Mouse (Mus musculus): ENCODE measurements around the gene Gdf7. TPM values are rescaled to one million over a fixed set of nuclear protein-coding genes. Genes with fewer than 3 reads are reported as not detected.

The Gdf7 gene
- total RNA-seq (2014; fragmentation: Nextera tagmentation), result not detected in 2 replicates
- total RNA-seq (2017), result not detected in 2 replicates
- polyA plus RNA-seq (2012), result not detected in 2 replicates

DNA sequence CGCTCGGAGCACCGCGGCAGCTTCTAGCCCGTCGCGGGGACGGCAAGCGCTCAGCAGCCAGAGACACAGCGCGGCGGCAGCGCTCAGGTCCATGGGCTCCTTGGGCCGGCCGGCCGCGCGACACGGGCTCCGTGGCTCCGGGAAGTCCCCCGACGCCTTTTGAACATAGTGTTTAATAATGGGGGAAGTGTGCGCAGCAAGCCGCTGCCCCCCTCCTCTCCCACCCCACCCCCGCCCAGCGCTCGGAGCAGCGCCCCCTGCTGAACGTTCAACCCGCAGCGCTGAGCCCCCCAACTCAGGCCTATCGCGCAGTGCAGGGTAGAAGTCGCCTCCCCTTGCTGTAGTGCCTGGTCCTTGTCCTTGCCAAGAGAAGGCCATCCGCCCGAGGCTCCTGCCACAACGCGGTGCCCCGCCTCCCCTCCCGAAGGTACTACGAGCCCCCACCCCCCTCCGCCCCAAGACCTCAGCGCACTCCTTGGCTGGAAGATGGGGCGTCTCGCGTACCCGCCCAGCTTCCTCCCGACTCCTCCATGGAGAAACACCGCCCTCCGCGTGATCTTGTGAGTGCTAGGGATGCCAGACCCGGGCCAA lies at the start of gene Gdf7:
Gene Gdf7 (minus strand): TSS at position 114 of the 591 bp plus-strand sequence.
- Histone ChIP-seq H3K36me3 (replicated peaks) (no peaks in the 10 kb centered on the region), H3K27me3 (ENCODE audit: insufficient read depth, low read length) (peaks cover 10% of the 10 kb centered on the region), H3K4me1 (ENCODE audit: insufficient read depth, low read depth, low read length) (peaks cover 3% of the 10 kb centered on the region; the same call in 1 of the 2 replicates), H3K4me3 (ENCODE audit: low read depth, low read length) (no peak within 1 kb of the TSS), H3K9me3 (replicated peaks) (peaks cover 32% of the 10 kb centered on the region)
- TF ChIP-seq GATA2 (IDR thresholded peaks at IDR 0.05; ENCODE audit: borderline replicate concordance, low read depth, low read length), result no peak
- no peak for TF ChIP-seq GATA1 (IDR thresholded peaks at IDR 0.05; ENCODE audit: borderline replicate concordance, low read length)
- TF ChIP-seq CTCF (IDR thresholded peaks at IDR 0.05; ENCODE audit: low read depth, low read length), result no peak
- no peak for TF ChIP-seq TAL1 (conservative IDR thresholded peaks at IDR 0.05; ENCODE audit: low read depth, low read length)
- TF ChIP-seq POLR2AphosphoS5 (IDR thresholded peaks at IDR 0.05; ENCODE audit: insufficient replicate concordance, low read depth, low read length), result no peak
- ATAC-seq (ENCODE audit: extremely low read depth, insufficient number of reproducible peaks, low FRiP score, poor library complexity, severe bottlenecking) (no peak), DNase-seq (ENCODE audit: low spot score) (no peak)

DNA sequence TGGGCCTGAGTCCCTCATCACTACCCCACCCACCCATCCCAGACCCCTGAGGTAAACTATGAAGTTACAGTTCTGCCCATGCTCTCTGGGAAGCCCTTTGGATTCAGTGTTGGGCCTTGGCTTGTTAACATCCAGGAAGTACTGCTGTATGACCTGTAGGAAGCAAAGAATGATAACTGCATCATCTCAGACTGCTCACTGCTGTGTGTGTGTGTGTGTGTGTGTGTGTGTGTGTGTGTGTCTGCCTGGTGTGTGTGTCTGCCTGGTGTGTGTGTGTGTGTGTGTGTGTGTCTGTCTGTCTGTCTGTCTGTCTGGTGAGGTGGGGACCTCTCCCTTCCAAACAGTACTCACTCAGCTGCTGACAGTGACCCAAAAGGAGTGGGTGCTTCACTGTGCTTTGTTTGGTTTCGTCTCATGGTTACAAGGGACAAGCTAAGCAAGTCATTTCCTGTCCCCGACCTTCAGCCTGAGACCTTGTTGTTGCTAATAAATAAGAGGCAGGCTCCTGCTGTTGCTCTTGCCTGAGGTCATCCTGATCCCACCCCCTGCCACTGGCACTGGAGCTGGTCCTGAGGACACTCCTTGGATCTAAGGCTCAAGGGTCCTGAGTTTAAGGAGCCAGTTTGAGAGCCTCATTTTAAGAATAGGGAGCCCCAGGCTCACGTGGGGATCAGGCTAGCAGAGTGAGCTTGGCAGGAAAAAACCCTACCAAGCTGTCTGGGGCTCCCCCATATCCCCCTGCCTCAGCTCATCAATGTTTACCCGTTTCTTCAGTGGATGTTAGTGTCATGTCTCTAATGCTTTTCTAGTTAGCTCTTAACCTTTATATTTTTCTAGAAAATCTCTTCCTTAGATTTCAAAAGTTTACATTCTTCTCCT lies 49.5 kb upstream of the Gdf7 start:
- no peak for ATAC-seq (ENCODE audit: extremely low read depth, insufficient number of reproducible peaks, low FRiP score, poor library complexity, severe bottlenecking)
- Histone ChIP-seq H3K9me3 (replicated peaks) (0 out of 2 replicates have a peak, but pooled peaks cover 2% of the 10 kb centered on the region), H3K27me3 (ENCODE audit: insufficient read depth, low read length) (peaks cover 10% of the 10 kb centered on the region; the same call in 1 of the 2 replicates), H3K36me3 (replicated peaks) (no peaks in the 10 kb centered on the region), H3K4me1 (ENCODE audit: insufficient read depth, low read depth, low read length) (no peaks in the 10 kb centered on the region), H3K4me3 (ENCODE audit: low read depth, low read length) (no peak overlapping the region)
- no peak for TF ChIP-seq TAL1 (conservative IDR thresholded peaks at IDR 0.05; ENCODE audit: low read depth, low read length)
- TF ChIP-seq POLR2AphosphoS5 (IDR thresholded peaks at IDR 0.05; ENCODE audit: insufficient replicate concordance, low read depth, low read length), result no peak
- TF ChIP-seq CTCF (IDR thresholded peaks at IDR 0.05; ENCODE audit: low read depth, low read length), result no peak
- TF ChIP-seq GATA2 (IDR thresholded peaks at IDR 0.05; ENCODE audit: borderline replicate concordance, low read depth, low read length), result no peak
- no peak for TF ChIP-seq GATA1 (IDR thresholded peaks at IDR 0.05; ENCODE audit: borderline replicate concordance, low read length)
- no peak for DNase-seq (ENCODE audit: low spot score)

DNA sequence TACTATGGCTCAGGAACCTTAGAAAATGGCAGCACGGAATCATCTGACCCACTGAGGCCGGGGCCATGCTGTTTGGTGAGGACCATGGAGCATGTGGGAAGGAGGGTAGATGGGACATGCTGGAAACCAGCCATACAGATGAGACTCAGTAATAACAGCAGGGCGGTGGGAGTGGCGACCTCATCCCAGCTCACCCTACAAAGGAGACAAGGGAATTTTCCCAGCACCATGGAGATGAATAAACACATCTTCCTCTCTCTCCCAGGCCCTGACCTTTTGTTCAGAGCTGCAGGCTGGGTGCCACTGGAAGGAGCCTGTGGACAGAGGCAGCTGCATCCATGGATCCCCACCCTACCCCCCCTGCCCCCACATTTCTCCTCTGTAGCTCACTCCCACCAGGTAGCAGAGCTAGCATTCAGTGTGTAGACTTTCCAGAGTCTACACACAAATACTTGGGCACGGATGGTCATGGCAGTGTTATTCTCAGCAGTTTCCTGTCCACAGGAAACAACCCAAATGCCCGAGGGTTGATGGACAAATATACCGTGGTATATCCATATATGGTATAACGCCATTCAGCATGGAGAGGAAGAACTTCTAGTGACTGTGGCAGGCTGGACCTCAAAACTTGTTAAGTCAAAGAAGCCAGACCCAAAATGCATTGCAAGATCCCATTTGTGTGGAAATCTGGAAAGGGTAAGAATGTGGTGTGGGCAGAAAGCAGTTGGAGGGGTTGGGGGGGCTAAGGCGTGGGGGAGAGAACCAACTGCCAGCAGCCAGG lies 47.2 kb upstream of the Gdf7 start:
- no peaks in the 10 kb centered on the region for H3K4me1 ChIP-seq (ENCODE audit: insufficient read depth, low read depth, low read length)
- no peak for TF ChIP-seq GATA1 (IDR thresholded peaks at IDR 0.05; ENCODE audit: borderline replicate concordance, low read length)
- no peak for TF ChIP-seq GATA2 (IDR thresholded peaks at IDR 0.05; ENCODE audit: borderline replicate concordance, low read depth, low read length)
- no peak for TF ChIP-seq TAL1 (conservative IDR thresholded peaks at IDR 0.05; ENCODE audit: low read depth, low read length)
- TF ChIP-seq CTCF (IDR thresholded peaks at IDR 0.05; ENCODE audit: low read depth, low read length), result no peak
- TF ChIP-seq POLR2AphosphoS5 (IDR thresholded peaks at IDR 0.05; ENCODE audit: insufficient replicate concordance, low read depth, low read length), result no peak

DNA sequence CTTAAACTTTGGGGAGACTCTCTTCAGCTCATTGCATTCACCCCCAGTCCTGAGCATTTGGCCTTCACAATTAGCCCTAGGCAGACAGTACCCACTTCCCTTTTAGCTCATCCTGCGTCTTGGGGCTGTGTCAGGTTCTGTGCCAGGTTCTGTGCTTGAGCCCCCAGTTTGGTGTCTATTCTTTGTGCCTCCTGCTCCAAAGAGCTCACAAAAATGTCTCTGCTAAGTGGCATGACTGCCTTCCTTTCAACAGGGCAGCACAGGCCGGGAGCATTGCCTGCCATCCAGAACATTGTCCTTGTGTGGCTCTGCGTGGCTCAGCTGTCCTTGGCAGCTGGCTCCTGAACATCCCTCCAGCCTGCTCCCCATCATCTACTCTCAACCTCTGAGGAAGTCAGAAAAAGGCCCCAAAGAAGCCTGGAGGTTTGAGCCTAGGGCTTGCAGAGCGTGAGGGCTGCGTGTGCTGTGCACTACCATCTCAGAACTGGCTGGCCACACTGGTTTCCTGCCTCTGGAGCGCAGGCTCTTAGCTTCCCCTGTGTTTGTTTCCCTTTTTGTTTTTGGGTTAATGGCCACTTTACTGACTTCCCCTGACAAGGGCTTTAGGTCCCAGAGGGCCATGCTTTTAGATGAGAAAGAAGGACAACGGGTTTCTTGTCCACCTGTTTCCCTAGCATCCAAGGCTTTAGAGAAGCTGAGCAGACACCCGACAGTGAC lies 46.1 kb upstream of the Gdf7 start:
- H3K9me3 ChIP-seq (replicated peaks), result no peaks in the 10 kb centered on the region
- H3K36me3 ChIP-seq (replicated peaks), result peaks cover 5% of the 10 kb centered on the region
- H3K4me3 ChIP-seq (ENCODE audit: low read depth, low read length), result no peak overlapping the region
- DNase-seq (ENCODE audit: low spot score), result no peak
- H3K27me3 ChIP-seq (ENCODE audit: insufficient read depth, low read length), result peaks cover 7% of the 10 kb centered on the region; the same call in 1 of the 2 replicates
- H3K4me1 ChIP-seq (ENCODE audit: insufficient read depth, low read depth, low read length), result no peaks in the 10 kb centered on the region
- TF ChIP-seq CTCF (IDR thresholded peaks at IDR 0.05; ENCODE audit: low read depth, low read length) (no peak), GATA2 (IDR thresholded peaks at IDR 0.05; ENCODE audit: borderline replicate concordance, low read depth, low read length) (no peak), TAL1 (conservative IDR thresholded peaks at IDR 0.05; ENCODE audit: low read depth, low read length) (no peak), GATA1 (IDR thresholded peaks at IDR 0.05; ENCODE audit: borderline replicate concordance, low read length) (no peak), POLR2AphosphoS5 (IDR thresholded peaks at IDR 0.05; ENCODE audit: insufficient replicate concordance, low read depth, low read length) (no peak)
- no peak for ATAC-seq (ENCODE audit: extremely low read depth, insufficient number of reproducible peaks, low FRiP score, poor library complexity, severe bottlenecking)

More for the DNA sequence above, 47.2 kb upstream of the Gdf7 start:
- H3K27me3 ChIP-seq (ENCODE audit: insufficient read depth, low read length), result peaks cover 10% of the 10 kb centered on the region; the same call in 1 of the 2 replicates
- no peak for DNase-seq (ENCODE audit: low spot score)
- ATAC-seq (ENCODE audit: extremely low read depth, insufficient number of reproducible peaks, low FRiP score, poor library complexity, severe bottlenecking), result no peak
- H3K4me3 ChIP-seq (ENCODE audit: low read depth, low read length), result no peak overlapping the region
- no peaks in the 10 kb centered on the region for H3K9me3 ChIP-seq (replicated peaks)
- H3K36me3 ChIP-seq (replicated peaks), result no peaks in the 10 kb centered on the region

DNA sequence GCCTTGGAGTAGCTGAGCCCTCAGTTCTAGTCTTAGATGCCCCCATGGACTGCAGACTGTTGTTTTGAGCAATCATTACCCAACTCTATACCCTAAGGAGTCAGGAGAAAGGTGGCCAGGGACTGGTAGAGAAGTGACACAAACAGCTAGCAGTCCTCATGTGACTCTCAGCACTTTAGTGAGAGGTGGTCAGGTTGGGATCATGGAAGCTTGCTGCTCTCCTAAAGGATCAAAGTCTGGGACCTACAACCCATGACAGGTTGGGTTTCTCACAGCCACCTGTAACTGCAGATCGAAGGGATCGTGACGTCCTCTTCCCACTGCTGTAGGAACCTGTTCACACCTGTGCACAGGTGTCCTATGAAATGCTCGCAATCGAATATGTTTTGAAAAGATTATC lies 43.8 kb upstream of the Gdf7 start:
- Histone ChIP-seq H3K4me1 (ENCODE audit: insufficient read depth, low read depth, low read length) (no peaks in the 10 kb centered on the region), H3K9me3 (replicated peaks) (no peaks in the 10 kb centered on the region), H3K36me3 (replicated peaks) (peaks cover 26% of the 10 kb centered on the region), H3K4me3 (ENCODE audit: low read depth, low read length) (no peak overlapping the region), H3K27me3 (ENCODE audit: insufficient read depth, low read length) (peaks cover 7% of the 10 kb centered on the region; the same call in 1 of the 2 replicates)
- ATAC-seq (ENCODE audit: extremely low read depth, insufficient number of reproducible peaks, low FRiP score, poor library complexity, severe bottlenecking) (no peak), DNase-seq (ENCODE audit: low spot score) (no peak)
- TF ChIP-seq CTCF (IDR thresholded peaks at IDR 0.05; ENCODE audit: low read depth, low read length) (no peak), GATA1 (IDR thresholded peaks at IDR 0.05; ENCODE audit: borderline replicate concordance, low read length) (no peak), GATA2 (IDR thresholded peaks at IDR 0.05; ENCODE audit: borderline replicate concordance, low read depth, low read length) (no peak), TAL1 (conservative IDR thresholded peaks at IDR 0.05; ENCODE audit: low read depth, low read length) (no peak), POLR2AphosphoS5 (IDR thresholded peaks at IDR 0.05; ENCODE audit: insufficient replicate concordance, low read depth, low read length) (no peak)
